Mouse (Mus musculus) spleen, adult 2 months (tissue): ENCODE results near the gene Etv3.

ENCODE experiments used
- CTCF ChIP-seq: fragments of 200-500 bp; IDR thresholded peaks from 2 replicates; pipeline ENCODE4 v1.5.1; 2011; ENCODE audit warnings: mild to moderate bottlenecking, inconsistent platforms; ENCODE audit not compliant: insufficient read depth, insufficient read length, insufficient replicate concordance; ENCODE audit errors: extremely low read depth
- POLR2A ChIP-seq: fragments of 200-500 bp; IDR thresholded peaks from 2 replicates; pipeline ENCODE4 v1.6.1; 2011; ENCODE audit warnings: low read depth, low read length, inconsistent platforms

DNA sequence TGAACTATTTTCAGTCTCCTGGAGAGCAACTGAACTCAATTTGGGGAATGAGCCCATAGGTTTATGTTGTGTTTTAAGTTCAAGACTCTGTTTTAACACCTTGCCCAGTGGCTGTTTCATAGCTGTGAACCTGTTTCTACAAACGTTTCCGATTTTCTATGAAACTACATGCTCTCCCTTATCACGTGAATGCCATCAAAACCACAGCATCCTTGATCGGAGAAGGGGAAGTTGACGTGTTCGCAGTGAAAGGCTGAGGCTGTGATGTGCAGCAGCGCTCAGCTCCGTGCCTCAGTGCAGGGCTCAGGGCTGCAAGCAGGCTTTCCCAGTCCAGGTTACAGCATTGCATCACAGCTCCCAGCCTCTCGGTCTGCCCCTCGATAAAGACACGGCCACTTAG, 4.4 kb downstream of the Etv3 start:
- TF ChIP-seq CTCF (no peak), POLR2A (no peak)
